Mouse (Mus musculus): Measurements from ENCODE around the gene Tagap1.
"Not testable (repeated sequence)": the region's sequence is repeated elsewhere in the genome, so short reads cannot be mapped to it uniquely, and the experiment has no call there.

Gene Tagap1

DNA sequence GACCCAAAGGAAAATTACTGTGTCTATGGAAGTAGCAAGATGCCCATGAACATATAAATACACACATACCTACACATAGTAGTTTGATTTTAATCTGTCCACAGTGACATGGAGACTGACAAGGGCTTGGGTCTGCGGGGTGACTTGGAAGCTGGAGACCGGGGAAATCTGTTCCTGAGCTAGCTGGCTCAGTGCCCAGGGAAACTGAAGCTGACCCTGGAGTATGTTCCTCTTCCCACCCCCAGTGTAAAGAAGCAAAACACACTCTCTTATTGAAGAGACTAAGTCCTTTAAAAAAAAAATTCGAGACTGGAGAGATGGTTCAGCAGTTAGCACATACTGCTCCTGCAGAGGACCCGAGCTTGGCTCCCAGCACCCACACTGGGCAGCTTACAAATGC lies 2.0 kb upstream of the Tagap1 start:
- CTCF ChIA-PET: not testable (repeated sequence)
- POLR2A ChIA-PET: interaction anchor here in 1 of 4 experiments (1.3 kb wide), 1 partner anchor 1200 kb away, joined by 4 read pairs; no protein-coding TSS in a partner anchor

- POLR2A ChIA-PET: interaction anchor here in 1 of 4 experiments (1.3 kb wide), 1 partner anchor 1201 kb away, joined by 4 read pairs; no protein-coding TSS in a partner anchor
- CTCF ChIA-PET: not testable (repeated sequence)
Observed at GRCm38 (mm10) chr17:6962339-6962738, 1.4 kb upstream of the Tagap1 start.

DNA sequence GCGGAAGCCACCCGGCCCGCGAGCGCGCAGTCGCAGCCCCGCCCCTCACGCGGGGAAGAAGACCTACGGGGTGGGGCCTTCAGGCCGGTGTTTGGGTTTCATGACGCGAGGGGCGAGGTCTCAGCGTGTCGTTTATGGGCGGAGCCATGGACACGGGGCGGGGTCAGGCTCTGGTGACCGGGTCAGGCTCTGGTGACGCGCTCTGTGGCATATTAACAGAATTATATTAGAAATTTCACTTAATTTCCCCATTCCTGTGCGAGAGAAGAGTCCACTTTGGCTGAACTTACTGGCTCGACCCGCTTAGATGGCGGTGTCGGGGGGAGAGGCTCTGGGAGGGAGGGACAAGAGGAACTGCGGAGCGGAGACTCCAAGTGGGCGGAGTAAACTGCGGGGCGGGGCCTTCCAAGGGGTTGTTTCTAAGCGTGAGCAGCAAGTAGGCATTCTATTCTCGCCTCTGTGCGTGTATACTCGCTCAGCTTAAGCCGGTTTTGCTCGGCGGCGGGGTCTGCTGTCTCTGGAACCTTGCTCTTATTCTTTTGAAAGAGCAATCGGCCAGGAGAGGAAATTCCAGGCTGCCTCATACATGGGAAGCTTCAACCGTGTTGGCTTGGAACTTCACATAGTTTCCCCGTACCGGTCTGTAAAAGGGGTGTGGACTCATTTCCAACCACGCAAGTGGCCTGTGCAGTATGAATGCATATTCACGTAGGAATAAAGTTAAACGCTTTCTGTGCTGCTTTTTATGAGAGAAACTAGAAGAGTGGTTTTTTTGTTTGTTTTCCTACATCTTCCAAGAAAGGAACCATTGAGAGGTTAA lies 435 bp upstream of the Tagap1 start:
- POLR2A ChIA-PET, CTCF ChIA-PET: not testable (repeated sequence)

DNA sequence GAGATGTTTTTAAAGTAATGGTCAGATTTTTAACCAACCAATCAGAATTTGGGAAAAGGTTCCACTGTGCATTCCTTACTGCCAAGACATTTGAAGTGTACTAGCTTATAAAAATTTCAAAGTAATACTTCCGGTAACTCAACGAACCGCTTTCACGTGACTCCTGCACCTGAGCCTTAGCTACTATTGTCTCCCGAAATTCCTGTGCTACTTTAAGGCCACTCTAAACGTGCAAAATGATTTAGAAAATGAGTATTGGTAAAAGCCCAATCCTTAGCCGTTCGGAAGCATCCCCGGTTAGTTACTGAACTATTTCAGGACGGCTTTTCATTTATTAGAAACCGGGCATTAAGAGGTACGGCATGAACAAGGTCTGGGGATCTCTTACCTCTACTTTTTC lies 607 bp downstream of the Tagap1 start:
- CTCF ChIA-PET: not testable (repeated sequence)

DNA sequence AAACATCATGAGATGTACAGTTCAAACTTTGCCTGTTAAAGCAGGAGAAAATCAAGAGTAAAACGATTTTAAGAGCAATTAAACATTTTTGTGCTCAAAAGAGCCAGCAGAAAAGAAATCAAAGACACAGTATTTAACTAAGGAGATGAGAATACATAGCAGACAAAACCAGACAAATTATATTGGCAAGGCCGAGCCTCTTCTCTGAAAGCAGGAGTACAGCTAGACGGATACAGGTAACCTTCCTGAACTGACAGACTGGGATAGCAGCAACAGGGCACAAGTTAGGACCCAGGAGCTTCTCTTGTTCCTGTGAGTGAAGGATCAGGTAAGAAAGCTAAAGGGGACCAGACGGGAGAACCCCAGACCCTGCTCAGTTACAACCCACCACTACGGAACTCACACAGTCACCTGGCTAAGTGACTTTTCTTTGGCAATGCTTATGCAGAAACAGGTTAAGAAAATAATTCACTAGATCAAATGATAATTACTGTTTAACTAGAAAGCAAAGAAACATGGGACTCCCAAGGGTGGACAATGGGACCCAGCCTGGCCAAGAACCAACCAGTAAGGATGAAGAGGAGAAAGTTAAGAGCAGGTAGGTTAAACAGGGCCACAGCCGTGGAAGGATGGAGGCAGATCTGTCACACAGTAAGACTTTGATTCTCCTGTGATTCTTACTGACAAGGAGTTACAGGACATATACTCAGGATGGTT lies 1.3 kb downstream of the Tagap1 start:
- POLR2A ChIA-PET, CTCF ChIA-PET: not testable (repeated sequence)

More for the DNA sequence above, 607 bp downstream of the Tagap1 start:
- POLR2A ChIA-PET: not testable (repeated sequence)

DNA sequence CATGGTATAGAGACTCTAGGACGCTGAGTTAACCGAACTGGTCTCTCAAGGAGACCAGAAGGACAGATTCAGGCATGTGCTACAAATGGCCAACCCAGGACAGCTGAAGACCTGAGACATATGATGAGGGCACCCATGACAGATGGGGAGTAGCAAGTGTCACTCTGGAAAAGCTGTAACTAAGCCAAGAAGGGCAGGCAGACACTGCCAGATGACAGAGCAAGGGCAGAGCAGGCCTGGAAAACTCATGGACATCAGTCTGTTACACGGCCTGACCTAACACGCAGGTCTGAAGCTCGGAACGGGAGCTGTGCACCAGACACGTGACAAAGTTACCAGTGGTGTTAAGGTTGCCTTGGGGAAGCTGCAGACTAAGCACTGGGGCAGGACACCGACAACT lies 2.1 kb downstream of the Tagap1 start:
- CTCF ChIA-PET, POLR2A ChIA-PET: not testable (repeated sequence)

DNA sequence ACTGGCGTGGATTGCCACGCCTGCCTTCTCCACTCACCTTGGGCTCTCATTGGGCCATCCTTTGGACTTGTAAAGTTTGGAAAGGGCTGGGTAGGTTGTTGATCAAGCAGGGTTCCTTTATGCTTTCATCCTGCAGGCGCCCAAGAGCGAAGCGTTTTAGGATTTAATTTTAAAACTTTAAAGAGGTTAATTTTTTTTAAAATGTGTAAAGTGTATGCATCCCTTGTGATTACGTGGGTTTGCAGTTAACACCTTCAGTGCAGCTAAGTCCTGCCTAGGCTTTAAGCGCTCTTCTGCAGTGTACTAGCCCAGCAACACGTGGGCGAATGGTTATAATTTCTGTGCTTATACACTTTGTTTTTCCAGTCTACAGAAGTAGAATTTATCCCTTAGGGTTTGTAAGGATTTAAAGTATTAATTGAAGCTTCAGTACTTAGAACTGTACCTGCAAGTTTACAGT lies 12.2 kb downstream of the Tagap1 start:
- CTCF ChIA-PET: not testable (repeated sequence)
- POLR2A ChIA-PET: interaction anchor here in 1 of 4 experiments (0.6 kb wide), 1 partner anchor 996 kb away, joined by 4 read pairs; no protein-coding TSS in a partner anchor

GRCm38 (mm10) chr17:6947984-6948768 lies 12.8 kb downstream of the Tagap1 start, which contains the start of gene Rsph3b:
Rsph3b (minus strand) TSS chr17:6948682.
- POLR2A ChIA-PET: interaction anchor here in 1 of 4 experiments (0.8 kb wide), 1 partner anchor 998 kb away, joined by 4 read pairs; no protein-coding TSS in a partner anchor
- CTCF ChIA-PET: not testable (repeated sequence)

GRCm38 (mm10) chr17:6947637-6947983 lies 13.3 kb downstream of the Tagap1 start:
- POLR2A ChIA-PET: interaction anchor here in 1 of 4 experiments (0.8 kb wide), 1 partner anchor 999 kb away, joined by 4 read pairs; no protein-coding TSS in a partner anchor
- CTCF ChIA-PET: not testable (repeated sequence)

GRCm38 (mm10) chr17:6942560-6942959 lies 18.4 kb downstream of the Tagap1 start:
- CTCF ChIA-PET, POLR2A ChIA-PET: not testable (repeated sequence)

DNA sequence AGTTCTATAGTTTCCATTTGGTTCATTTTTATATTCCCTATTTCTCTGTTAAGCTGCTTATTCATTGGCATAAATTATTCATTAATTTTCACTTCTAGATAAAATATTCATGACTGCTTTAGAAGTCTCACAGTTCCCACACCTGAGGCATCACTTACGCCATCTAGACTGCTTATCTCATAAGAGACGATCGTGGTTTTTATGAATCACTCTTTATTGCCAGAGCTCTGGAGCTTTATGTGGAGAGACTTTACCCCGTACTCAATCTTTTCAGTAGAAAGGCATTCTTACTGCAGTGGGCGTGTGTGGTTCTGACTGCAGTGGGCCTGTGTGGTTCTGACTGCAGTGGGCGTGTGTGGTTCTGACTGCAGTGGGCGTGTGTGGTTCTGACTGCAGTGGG lies 29.3 kb downstream of the Tagap1 start:
- CTCF ChIA-PET, POLR2A ChIA-PET: not testable (repeated sequence)

DNA sequence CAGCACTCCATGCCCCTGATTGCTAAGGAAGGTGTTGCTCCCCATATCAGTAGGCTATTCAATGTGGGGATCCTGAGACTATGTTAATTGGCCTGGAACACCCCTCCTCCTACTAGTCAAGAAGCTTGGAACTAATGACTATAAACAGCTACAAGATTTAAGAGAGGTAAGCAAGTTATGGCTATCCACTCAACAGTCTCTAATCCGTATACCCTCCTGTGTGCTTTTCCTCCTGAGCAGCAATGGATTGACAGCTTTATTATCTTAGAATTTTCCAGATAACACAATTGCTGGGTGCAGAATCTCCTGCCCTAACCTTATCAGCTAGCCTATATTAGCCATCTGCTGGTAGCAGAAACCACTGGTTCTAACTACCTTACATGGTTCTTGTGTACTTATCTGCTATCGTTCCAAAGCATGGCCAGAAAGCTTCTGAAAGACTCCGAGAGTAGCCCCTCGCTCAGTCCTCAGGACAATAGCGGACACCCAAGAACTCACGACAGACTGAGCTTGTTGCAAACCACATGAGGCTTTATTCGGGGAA lies 40.5 kb downstream of the Tagap1 start:
- POLR2A ChIA-PET, CTCF ChIA-PET: not testable (repeated sequence)

DNA sequence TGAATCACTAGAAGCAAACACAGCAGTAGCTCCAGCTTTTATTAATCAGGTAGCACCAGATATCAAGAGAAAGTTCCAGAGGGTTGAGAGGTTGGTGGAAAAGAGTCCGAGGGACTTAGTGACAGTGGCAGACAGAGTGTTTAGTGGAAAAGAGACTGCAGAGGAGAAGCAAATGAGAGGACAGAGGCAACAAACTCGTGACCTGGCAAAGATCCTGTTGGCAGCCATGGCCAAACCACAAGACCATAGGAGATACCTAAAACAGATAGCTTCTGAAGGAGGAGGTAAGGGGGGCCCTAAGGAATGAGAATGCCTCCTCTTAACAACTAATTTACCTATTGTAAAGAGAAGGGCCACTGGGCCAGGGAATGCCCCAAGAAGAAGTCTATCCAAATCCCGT lies 41.6 kb downstream of the Tagap1 start:
- POLR2A ChIA-PET, CTCF ChIA-PET: not testable (repeated sequence)

- POLR2A ChIA-PET, CTCF ChIA-PET: not testable (repeated sequence)
Observed at GRCm38 (mm10) chr17:6915282-6915681, 45.7 kb downstream of the Tagap1 start.

DNA sequence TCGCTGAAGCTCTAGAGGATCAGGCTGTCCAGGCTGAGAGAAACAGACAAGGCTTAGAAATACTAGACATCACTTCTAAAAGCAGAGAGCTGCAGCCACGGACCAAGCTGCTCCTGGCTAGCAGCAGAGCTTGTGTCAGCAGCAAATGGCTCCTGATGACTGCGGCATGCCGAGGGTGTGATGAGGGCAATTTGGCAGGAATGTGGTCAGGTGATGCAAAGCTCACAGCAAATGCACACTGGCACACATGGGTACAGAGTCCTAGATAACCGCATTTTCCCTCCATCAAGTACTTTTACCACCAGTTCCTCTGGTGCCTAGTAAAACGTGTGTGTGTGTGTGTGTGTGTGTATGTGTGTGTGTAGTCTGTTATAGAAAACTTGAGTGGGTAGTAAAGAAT lies 46.9 kb downstream of the Tagap1 start:
- CTCF ChIA-PET, POLR2A ChIA-PET: not testable (repeated sequence)
